24 mouse cellular contexts compared by ENCODE assay signal in genomic region chrX:138505049-138505448, GRCm38 (mm10).
DNase-seq lines count a peak whose midpoint lies in the region; ATAC-seq lines count a peak whose summit lies in the region.
"Had no signal": no experiment of that assay in that cellular context is flagged by ENCODE, and none has a peak within 500 bp of the region (broad histone marks: within the 10 kb centered on the region; RNA-seq: fewer than 3 reads in every experiment).

No protein-coding gene starts in this region.

- H3K4me3 ChIP-seq in hindbrain, embryonic 12.5 days = no peak overlapping the region
- H3K4me3 ChIP-seq in hindbrain, embryonic 10.5 days = no peak overlapping the region
- no peak overlapping the region for H3K4me3 ChIP-seq in neural tube, embryonic 12.5 days
- no peak overlapping the region for H3K4me3 ChIP-seq in neural tube, embryonic 15.5 days (replicated peaks)
- H3K4me3 ChIP-seq in heart, embryonic 11.5 days (ENCODE audit: low read depth, low read length) = no peak overlapping the region
- H3K4me3 ChIP-seq: embryonic facial prominence, embryonic 12.5 days; embryonic facial prominence, embryonic 15.5 days; forebrain, embryonic 13.5 days; heart, adult 2 months; heart, embryonic 10.5 days; intestine, embryonic 15.5 days had no signal

- no peak for DNase-seq in hindbrain, embryonic 10.5 days (ENCODE audit: low spot score)
- peak; percentile 4 for DNase-seq in mesoderm, embryonic 11.5 days (ENCODE audit: low read depth, low spot score)
- no peak for DNase-seq in heart, adult 18-20 months
- DNase-seq: adrenal gland, adult 8-10 months; adrenal gland, postnatal 25 days; cerebellum, adult 11 months; cerebellum, adult 2 months; cerebellum, adult 9-11 months; cerebellum, postnatal 25 days; gastrocnemius, postnatal 25 days; heart, adult 2 months; kidney, adult 11 months had no signal

- H3K36me3 ChIP-seq in hindbrain, embryonic 12.5 days = no peaks in the 10 kb centered on the region
- no peaks in the 10 kb centered on the region for H3K36me3 ChIP-seq in hindbrain, embryonic 10.5 days
- no peaks in the 10 kb centered on the region for H3K36me3 ChIP-seq in neural tube, embryonic 12.5 days
- H3K36me3 ChIP-seq in neural tube, embryonic 15.5 days = no peaks in the 10 kb centered on the region
- H3K36me3 ChIP-seq in heart, embryonic 11.5 days (ENCODE audit: control insufficient read depth, insufficient read depth, low read length) = no peaks in the 10 kb centered on the region
- H3K36me3 ChIP-seq: embryonic facial prominence, embryonic 12.5 days; embryonic facial prominence, embryonic 15.5 days; heart, embryonic 10.5 days; intestine, embryonic 15.5 days had no signal

- no peak overlapping the region for H3K4me2 ChIP-seq in hindbrain, embryonic 12.5 days (replicated peaks)
- H3K4me2 ChIP-seq in neural tube, embryonic 12.5 days (replicated peaks) = no peak overlapping the region
- no peak overlapping the region for H3K4me2 ChIP-seq in neural tube, embryonic 15.5 days
- no peak overlapping the region for H3K4me2 ChIP-seq in heart, embryonic 11.5 days
- H3K4me2 ChIP-seq: embryonic facial prominence, embryonic 12.5 days; embryonic facial prominence, embryonic 15.5 days; forebrain, embryonic 13.5 days; intestine, embryonic 15.5 days had no signal

- H3K9ac ChIP-seq in hindbrain, embryonic 12.5 days = no peak overlapping the region
- no peak overlapping the region for H3K9ac ChIP-seq in neural tube, embryonic 12.5 days
- no peak overlapping the region for H3K9ac ChIP-seq in neural tube, embryonic 15.5 days (replicated peaks)
- no peak overlapping the region for H3K9ac ChIP-seq in heart, embryonic 11.5 days (ENCODE audit: low read depth, low read length)
- H3K9ac ChIP-seq: embryonic facial prominence, embryonic 12.5 days; embryonic facial prominence, embryonic 15.5 days; forebrain, embryonic 13.5 days; intestine, embryonic 15.5 days had no signal

- no peaks in the 10 kb centered on the region for H3K27me3 ChIP-seq in hindbrain, embryonic 12.5 days
- no peaks in the 10 kb centered on the region for H3K27me3 ChIP-seq in hindbrain, embryonic 10.5 days (ENCODE audit: insufficient read depth, poor library complexity, severe bottlenecking)
- no peaks in the 10 kb centered on the region for H3K27me3 ChIP-seq in neural tube, embryonic 12.5 days (replicated peaks)
- H3K27me3 ChIP-seq in neural tube, embryonic 15.5 days (replicated peaks) = no peaks in the 10 kb centered on the region
- H3K27me3 ChIP-seq in heart, embryonic 11.5 days (ENCODE audit: control insufficient read depth, insufficient read depth, low read length) = no peaks in the 10 kb centered on the region
- H3K27me3 ChIP-seq: embryonic facial prominence, embryonic 12.5 days; embryonic facial prominence, embryonic 15.5 days; forebrain, embryonic 13.5 days; intestine, embryonic 15.5 days had no signal

- ATAC-seq in hindbrain, embryonic 12.5 days (ENCODE audit: low FRiP score) = peak; percentile 48; the same call in 1 of the 2 replicates
- ATAC-seq in neural tube, embryonic 12.5 days (ENCODE audit: low FRiP score, low read depth) = peak; percentile 79
- ATAC-seq in neural tube, embryonic 15.5 days (ENCODE audit: low FRiP score) = no peak
- no peak for ATAC-seq in heart, embryonic 11.5 days (replicated peaks; ENCODE audit: insufficient number of reproducible peaks, low FRiP score, low TSS enrichment)
- ATAC-seq: activated CD4-positive, CD25-positive, alpha-beta regulatory T cell, adult 4 months; CD4-positive, CD25-positive, alpha-beta regulatory T cell, adult 4 months; forebrain, embryonic 13.5 days; hindbrain, embryonic 16.5 days; intestine, embryonic 15.5 days had no signal

- no peaks in the 10 kb centered on the region for H3K4me1 ChIP-seq in hindbrain, embryonic 12.5 days
- no peaks in the 10 kb centered on the region for H3K4me1 ChIP-seq in hindbrain, embryonic 10.5 days (replicated peaks)
- H3K4me1 ChIP-seq in neural tube, embryonic 12.5 days = no peaks in the 10 kb centered on the region
- no peaks in the 10 kb centered on the region for H3K4me1 ChIP-seq in neural tube, embryonic 15.5 days
- no peaks in the 10 kb centered on the region for H3K4me1 ChIP-seq in heart, embryonic 11.5 days (ENCODE audit: control insufficient read depth, insufficient read depth, low read length)
- H3K4me1 ChIP-seq: embryonic facial prominence, embryonic 12.5 days; embryonic facial prominence, embryonic 15.5 days; forebrain, embryonic 13.5 days; heart, embryonic 10.5 days; intestine, embryonic 15.5 days had no signal

- WGBS in hindbrain, embryonic 12.5 days = 47% methylated on average over 3 of the region's 3 CpGs
- 71% methylated on average over 3 of the region's 3 CpGs for WGBS in hindbrain, embryonic 10.5 days
- WGBS in neural tube, embryonic 12.5 days = 44% methylated on average over 3 of the region's 3 CpGs
- WGBS in neural tube, embryonic 15.5 days = 25% methylated on average over 3 of the region's 3 CpGs
- WGBS in heart, embryonic 11.5 days (ENCODE audit: insufficient replicate concordance) = 70% methylated on average over 3 of the region's 3 CpGs

- H3K27ac ChIP-seq in hindbrain, embryonic 12.5 days = no peak overlapping the region
- H3K27ac ChIP-seq in hindbrain, embryonic 10.5 days = no peak overlapping the region
- H3K27ac ChIP-seq in neural tube, embryonic 12.5 days = no peak overlapping the region
- no peak overlapping the region for H3K27ac ChIP-seq in neural tube, embryonic 15.5 days (replicated peaks)
- H3K27ac ChIP-seq in heart, embryonic 11.5 days (ENCODE audit: low read depth, low read length) = no peak overlapping the region
- H3K27ac ChIP-seq: embryonic facial prominence, embryonic 12.5 days; embryonic facial prominence, embryonic 15.5 days; forebrain, embryonic 13.5 days; heart, adult 2 months; heart, embryonic 10.5 days; intestine, embryonic 15.5 days had no signal

- H3K9me3 ChIP-seq in hindbrain, embryonic 12.5 days (replicated peaks) = no peaks in the 10 kb centered on the region
- H3K9me3 ChIP-seq in hindbrain, embryonic 10.5 days = no peaks in the 10 kb centered on the region
- H3K9me3 ChIP-seq in neural tube, embryonic 12.5 days = no peaks in the 10 kb centered on the region
- H3K9me3 ChIP-seq in neural tube, embryonic 15.5 days (replicated peaks) = no peaks in the 10 kb centered on the region
- H3K9me3 ChIP-seq in heart, embryonic 11.5 days (replicated peaks; ENCODE audit: control insufficient read depth, low read length) = no peaks in the 10 kb centered on the region
- H3K9me3 ChIP-seq: embryonic facial prominence, embryonic 12.5 days; embryonic facial prominence, embryonic 15.5 days; forebrain, embryonic 13.5 days; heart, embryonic 10.5 days; intestine, embryonic 15.5 days had no signal

Comparison
In these comparisons a context has a peak if more than half of its experiments do, and no peak if none do; other contexts are left out.
1. ATAC-seq: peak in hindbrain, embryonic 12.5 days (single experiment) and neural tube, embryonic 12.5 days (single experiment); none in neural tube, embryonic 15.5 days (single experiment) and heart, embryonic 11.5 days (single experiment).